Mouse (Mus musculus) kidney, postnatal 36 days (tissue): ENCODE measurements around the gene Ccdc71.

Experiments
- DNase-seq, 2 experiments: peaks; one replicate each; pipeline ENCODE4 v3.0.0; 2021 to 2022; ENCODE audit warnings: mixed read lengths in 2 of 2

The Ccdc71 gene

DNA sequence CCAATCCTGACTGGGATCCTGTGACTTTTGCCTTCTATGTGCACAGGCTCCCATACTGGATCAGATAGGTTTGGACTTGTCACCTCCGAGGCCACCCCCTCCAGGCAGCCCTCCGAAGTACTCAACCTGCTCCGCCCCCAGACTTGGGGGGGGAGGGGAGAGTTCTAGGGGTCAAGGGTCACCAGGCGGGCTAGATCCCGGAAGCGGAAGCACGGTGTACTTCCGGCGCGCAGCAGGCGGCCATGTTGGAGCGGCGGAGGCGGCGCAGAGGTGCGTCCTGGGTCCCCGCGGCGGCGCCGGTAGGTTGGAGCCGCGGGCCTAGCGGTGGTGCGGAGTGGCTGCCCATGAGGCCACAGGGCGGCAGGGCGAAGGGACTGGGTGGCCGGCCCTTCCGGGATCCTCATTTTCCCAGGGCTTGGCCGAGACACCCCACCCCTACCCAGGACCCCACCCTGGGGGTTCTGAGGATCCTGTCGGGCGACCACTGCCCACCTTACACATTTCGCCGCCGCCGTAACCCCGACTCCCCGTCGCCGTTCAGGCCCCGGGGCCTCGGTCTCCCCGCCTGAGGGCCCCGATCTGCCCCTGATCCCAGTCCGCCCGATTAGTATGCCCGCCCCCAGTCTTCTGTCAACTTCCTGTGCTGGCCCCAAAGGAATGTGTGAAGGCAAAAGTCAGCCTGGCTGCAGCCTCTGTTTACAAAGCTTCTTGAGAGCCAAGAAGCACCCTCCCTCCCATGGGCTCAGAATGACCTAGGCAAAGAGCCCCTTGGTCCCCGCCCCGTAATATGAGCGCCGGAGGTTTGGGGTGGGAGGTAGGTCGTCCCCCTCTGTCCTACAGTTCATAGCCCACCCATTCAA, at the start of gene Ccdc71:
TSS of gene Ccdc71 (plus strand) at position 209 of the 860 bp plus-strand sequence.
- peak; percentile 88 to 92 for DNase-seq

DNA sequence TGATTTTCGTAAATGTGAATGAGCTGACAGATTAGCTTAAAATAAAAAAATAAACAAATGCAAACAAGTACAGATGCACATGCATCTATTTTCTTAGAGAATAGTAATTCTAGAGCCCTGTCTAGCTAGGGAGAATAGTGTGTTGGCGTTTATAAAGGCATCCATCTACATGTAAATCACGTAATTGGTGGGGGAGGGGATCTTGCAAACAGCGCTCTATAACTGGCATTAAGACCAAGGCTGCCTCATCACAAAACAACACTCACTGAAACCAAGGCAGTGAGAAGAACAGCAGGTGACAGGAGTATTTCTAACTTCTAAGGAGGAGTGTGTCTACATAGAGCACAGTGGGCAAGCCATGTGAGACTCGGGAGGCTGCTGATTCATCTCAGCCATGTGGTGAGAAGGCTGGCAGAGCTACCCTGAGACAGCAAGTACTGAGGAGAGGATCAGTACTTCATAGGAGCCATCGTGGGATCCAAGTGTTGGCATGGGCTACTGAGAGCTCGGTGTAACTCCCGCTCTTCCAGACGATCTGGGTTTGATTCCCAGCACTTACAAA, 48.9 kb upstream of the Ccdc71 start:
- no peak for DNase-seq

DNA sequence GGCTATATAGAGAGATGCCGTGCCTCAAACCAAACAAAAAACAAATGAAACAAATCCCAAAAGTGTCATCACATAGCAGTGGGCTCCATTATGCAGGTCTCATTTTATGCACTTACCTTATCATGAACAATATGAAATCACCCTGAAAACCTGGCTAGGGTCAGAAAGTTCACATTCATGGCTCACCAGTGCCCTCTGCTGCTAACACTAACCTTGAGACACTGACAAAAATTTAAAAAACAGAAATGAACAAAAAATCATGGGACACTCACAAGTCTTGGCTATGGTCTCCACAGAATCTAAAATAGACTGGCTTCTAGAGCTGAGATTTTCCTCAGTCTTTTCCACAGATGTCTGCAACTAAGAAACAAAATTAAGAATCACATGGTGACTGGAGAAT, 48.1 kb upstream of the Ccdc71 start:
- DNase-seq, result peak; percentile 42 to 76

DNA sequence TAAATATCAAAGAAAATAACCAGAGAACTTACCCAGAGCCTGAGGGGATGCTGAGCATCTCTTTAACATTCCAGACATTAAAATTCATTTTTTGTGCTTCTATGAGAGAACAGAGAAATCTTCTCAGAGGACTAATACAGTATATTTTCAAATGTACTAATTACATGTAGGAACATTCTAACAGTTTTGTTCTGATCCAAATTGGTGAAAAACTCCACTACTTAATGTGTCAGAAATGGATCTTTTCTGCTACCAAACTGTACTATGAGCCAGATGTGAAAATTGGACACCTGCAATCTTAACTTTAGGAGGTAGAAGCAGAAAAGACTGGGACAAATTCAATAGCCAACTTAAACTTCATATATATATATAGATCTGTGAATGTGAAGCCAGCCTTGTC, 31.9 kb upstream of the Ccdc71 start, which contains the start of gene Ccdc36:
TSS of gene Ccdc36 (minus strand) at position 101 of the 400 bp plus-strand sequence.
- DNase-seq, result no peak

DNA sequence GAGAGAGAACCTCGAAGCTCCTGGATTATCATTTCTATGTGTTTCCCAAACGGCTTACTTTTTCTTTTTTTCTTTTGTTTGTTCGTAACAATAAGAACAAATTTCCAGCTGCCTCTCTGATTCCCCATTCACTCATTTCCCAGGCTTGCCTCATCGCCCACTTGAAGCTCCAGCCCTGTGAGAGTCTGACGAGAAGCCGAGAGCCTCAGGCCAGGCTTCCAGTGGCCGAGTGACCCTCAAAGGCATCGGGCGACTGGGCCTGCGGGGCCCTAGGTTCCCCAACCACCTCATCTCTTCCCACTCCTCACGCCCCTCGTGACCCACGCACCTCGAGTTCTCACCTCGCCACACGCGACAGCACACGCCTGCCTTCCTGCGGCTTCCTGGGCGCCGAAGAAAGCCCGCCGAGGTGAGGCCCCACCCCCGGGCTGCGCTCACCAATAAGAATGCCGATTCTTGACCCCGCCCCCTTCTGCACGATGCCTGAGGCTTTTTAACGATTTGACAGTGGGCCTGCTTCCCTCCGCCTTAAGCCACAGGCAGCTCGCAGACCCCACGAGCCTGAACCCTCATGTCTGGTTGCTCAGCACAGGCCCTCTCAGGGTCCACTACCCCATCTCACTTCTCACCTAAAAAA, 28.8 kb upstream of the Ccdc71 start:
- DNase-seq, result peak in 1 of 2 experiments; percentile 31

DNA sequence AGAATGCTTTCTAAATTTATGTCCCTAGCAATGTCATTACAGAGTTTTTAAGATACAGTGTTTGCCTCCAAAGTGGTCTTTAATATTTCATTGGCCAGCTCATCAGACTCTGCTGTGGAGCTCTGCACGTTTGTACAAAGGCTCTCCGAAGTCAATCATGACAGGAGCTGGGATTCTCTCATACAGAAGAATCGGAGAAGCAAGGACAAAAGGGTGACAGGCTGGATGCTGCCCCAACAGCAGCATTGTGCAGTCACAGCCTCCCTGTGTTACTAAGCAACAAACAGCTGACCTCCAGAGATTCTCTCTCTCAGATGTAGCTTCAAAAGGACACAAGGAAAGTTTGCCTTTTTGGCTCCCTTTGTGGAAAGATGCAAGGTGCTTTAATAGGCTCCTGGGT, 24.1 kb upstream of the Ccdc71 start, which contains the start of gene BC048562:
TSS of gene BC048562 (plus strand) at position 301 of the 400 bp plus-strand sequence.
- no peak for DNase-seq

DNA sequence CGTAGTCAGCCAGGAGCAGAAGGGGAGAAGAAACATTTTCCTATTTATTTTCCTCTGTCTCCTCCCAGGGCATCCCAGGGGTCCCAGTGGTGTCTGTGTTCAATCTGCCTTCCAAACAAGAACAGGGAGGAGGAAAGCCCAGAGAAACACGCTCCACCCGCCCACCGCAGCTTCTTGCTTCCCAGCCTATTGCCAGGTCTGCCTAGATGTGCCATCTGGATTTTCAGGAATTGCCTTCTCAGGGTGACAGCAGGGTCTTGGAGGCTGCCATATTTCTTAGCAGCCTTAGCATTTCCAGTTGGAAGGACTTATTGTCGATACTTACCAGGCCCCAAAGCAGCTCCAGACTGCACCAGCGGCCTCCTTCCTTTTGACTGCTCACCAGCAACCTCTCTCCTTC, 21.2 kb upstream of the Ccdc71 start:
- no peak for DNase-seq

DNA sequence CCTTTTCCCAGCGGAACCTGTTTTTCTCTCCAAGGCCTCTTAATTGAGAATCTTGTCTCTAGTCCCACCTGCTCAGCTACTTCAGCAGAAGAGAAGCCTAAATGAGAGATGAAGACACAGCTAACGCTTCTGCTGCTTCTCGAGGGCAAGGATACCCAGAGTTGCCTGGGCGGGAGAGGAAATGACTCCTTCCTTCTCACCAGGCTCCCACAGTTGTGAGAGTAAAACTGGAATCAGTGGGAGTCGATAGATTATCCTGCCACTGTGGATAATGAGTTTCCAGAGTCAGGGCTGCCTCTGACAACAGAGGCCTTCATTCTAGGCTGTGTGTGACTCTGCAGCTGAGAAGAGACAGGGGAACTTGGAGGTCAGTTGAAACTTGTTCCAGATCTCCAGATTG, 19.8 kb upstream of the Ccdc71 start:
- no peak for DNase-seq

DNA sequence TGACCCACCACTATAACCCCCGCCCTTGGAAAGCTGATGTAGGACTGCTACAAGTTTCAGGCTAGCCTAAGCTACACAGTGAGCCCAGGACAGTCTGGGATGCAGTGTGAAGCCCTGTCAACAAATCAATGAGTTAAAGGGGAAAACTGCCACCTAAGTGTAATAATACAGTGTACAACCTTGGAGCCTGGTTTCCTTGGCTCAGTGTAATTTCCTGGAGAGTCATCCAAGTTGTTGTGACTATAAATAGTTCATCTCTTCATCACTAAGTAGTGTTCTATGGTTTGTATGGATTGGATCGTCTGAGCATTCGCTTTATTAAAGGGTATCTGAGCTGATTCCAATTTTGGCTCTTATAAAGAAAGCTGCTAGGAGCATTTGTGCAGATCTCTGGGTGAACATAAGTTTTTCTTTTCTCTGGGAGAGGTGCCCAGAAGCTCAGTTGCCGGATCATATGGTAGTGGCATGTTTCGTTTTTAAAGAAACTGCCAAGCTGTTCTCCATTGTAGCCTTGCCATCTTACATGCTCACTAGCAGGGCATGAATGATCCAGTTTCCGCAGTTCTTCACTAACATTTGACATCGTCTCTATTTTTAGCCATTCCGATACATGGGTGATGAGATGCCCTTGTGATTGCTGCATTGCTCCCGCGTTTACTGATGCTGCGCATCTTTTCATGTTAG, 18.9 kb upstream of the Ccdc71 start:
- no peak for DNase-seq

DNA sequence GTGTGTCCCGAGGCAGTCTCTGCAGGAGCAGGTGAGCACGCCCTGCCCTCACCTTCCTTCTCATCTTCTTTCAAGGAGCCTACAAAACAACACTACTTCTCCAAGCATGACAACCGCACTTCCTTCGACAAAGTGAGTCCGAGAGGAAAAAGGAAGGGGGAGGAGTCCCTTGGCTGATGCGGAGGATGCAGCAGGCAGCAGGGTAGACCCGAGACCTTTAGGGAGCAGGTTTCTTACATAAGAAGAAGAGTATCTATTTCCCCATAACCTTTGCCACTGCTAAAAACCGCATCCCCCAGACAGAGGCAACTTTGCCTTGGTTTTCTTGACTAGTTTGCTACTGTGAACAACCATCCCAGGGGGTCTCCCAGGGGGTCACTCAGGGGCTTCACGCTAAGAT, 15.2 kb upstream of the Ccdc71 start:
- DNase-seq, result no peak

DNA sequence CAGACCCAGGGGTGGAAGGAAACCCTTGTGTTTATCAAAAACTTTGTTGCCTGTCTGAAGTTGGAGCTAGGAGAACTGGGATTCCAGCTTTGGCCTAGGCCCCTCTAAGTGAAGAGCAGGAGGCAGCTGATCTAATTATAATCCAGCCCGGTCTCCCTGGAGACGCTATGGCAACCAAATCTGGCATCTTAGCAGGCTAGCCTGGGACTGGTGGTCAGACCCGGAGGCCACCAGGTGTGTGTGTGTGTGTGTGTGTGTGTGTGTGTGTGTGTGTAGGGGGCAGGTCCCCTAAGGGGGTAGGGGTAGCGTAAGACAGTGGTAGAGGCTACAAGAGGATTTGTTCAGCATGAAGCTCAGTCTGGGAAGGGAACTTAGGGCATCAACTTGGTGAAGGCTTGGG, 10.5 kb upstream of the Ccdc71 start:
- DNase-seq, result peak in 1 of 2 experiments; percentile 30

DNA sequence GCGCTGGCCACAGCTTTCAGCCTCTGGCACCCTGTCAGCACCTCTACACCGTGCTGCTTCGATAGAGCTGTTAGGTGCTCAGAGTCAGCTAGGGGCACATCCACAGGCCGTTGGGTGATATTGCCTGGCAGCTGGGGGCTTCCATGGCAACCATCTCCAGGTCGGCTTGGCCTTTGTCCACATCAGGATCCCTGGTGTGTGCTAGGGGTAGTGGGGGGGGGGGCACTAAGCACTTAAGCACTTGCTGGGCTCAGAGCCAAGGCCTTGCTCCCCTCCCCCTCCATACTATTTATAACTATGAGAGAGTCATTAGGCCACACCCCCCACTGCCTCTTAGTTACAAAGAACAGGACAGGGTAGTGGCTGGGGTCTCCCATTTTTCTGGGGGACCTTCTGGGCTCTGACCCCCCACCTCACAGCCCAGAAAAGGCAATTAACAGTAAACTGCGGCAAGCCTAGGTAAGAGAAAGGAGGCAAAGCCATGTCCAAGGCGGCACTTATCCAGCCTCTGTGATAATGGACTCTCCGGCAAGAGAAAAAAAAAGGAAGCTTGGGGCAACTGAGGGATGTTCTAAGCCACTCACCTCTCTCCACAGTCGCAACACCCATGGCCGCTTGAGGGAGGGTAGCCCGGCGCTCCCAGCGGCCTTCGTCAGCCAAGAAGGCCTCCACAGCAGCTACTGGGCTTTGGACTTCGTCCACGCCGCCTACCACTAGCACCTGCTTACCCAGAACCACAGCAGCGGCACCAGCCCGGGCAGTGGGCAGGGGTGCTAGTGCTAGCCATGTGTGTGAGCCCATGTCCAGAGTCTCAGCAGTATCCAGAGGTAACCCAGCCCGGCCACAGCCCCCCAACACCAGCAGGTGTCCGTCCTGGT, 9.8 kb upstream of the Ccdc71 start:
- DNase-seq, result peak; percentile 32 to 55

DNA sequence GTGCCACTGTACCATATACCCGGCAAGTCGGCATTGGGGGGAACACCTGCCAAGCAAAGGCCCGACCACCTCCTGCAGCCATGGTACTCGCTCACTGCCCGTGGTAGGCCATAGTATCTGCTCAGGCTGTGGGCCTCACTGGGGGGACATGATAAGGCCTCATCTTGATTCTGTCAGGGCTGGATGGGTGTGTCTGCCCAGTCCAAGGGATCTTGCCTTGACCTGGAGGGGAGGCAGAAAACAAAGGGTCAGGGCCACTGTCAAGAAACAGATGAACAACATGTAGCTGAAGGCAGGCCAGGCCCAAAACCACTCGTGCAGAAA, 9.2 kb upstream of the Ccdc71 start:
- DNase-seq, result no peak

DNA sequence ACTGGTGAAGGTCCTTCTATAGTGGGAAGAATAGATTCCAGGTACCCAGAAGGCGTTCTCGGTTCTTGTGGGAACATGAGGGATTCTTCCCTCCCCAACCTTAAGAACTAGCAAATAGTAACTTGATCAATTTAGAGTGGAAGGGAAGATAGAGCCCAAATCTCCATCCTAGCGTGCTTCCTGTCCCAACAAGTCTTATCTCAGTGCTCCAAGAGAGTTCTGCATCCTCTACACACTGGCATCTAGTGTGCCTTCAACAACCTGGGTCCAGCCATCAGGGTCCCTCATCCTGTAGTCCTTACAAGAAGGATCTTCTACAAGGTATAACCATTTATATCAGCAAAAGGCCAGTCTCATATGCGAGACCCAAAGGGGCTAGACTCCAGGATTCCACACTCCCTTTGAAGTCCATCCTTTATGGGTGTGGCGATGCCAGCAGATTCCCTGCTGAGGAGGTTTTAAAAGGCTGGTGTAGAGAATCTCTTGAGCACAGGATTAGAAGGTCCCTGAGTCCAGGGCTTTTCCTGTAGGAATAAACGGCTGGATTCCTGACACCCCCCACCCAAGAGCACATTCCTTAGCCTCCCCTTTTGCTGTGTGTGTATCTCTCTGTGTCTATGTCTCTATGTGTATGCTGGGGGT, 8.7 kb upstream of the Ccdc71 start:
- no peak for DNase-seq

DNA sequence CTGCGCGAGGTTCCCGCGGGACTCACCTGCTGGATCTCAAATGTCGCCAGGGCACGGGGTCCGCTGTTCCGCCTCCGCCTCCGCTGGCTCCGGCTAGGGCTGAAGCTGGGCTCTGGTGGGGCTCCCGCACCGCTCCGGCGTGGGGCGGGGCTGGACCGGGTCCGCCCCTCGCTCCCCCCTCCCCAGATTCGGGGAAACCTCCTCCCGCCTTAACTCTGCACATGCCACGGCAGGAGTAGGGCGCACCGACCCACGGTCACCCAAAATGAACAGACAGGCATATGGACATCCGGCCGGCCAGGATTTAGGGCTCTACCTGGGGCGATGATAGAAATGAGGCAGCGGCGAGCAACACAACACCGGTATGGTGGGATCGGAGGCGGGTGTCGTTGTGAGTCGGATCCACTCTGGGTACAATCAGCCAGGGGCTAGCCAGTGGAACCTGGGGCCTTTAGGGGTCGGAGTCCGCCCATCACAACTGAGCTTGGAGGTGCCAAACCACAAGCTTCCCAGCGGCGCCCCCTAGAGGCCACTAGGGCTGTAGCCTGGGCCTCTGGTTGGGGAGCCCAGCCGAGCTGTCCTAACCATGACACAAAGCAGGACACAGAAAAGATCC, 7.9 kb upstream of the Ccdc71 start:
- peak; percentile 86 to 94 for DNase-seq

DNA sequence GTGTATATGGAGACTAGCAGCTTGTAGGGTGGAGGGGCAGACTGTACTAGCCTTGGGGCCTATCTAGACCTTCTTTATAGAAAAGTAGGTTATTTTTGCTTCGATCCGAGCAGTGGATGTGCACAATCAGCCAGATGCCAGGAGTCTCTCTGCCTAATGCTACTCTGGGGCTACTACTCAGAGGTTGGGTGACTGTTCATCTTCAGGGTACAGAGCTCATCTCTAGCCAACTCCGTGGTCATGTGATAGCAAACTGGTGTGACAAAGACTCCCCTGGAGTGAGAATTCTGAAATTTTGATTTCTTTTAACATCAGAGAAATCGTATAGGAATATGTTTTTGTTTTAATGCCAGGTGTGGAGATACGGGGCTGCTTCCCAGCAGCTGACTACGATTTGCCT, 7.4 kb upstream of the Ccdc71 start:
- DNase-seq, result no peak

DNA sequence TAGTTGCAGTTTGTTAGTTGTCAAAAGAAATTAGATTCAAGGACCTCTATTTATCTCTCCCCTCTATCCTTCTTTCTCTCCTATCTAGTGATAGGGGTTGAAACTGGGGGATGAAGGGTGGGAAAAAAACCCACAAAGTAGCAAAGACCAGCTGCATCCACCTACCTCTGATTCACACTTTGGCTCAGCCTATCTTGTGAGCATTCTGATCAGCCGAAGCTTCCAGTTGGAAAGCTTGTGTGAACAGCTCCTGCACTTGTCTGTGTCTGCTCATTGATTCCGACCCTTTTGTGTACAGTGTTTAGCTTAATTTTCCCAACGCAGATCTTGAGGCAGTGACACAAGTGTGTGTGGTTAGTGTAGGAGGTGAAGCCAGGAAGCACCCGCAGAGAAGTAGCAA, 6.9 kb upstream of the Ccdc71 start:
- no peak for DNase-seq

DNA sequence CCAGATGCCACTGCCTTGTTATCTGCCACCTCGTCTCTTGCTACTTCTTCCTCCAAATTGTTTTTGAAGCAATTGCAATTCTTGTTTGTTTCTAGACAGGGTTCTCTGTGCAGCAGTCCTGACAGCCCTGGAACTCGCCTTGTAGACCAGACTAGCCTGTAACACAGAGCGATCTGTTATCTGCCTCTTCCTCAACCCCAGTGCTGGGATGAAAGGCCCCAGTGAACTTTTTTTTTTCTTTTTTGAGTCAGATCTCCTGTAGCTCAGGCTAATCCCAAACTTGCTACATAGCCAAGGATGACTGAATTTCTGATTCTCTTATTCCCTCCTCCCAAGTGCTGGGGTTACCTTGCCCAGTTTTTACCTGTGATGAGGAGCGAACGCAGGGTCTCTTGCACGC, 5.9 kb upstream of the Ccdc71 start:
- DNase-seq, result no peak

DNA sequence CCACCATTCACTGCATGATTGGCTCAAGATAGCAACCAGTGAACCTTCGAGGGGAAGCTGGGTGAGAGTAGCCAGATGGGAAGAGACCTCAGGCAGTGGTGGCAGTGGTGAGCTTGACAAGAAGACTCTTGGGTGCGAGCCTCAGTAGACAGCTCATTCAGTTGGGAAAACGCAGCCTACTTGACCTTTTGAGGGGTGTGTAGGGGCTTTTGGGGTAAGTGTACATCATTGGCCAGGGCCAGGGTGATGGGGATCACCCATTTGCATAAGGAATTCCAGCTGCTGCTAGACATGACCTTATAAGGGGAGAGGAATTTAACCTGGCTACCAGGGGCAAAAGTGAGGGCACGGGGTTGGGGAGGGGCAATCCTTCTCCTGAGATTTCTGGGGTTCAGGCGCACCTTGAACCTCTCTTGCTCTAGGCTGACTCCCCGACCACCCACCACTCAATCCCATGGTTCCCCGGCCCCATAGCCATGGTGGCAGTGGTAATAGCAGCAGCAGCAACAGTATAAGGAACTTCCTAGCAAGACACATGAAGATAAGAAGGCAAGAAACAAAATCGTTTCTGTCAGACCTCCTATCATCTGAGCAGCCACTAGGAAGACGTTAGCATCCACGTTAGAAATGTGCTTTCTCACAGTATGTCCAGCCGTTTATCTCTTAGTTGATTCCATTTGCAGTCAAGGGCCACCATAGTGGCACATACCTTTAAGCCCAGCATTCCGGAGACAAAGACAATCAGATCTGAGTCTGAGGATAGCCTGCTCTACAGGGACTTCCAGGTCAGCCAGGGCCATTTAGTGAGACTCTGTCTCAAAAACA, 4.4 kb upstream of the Ccdc71 start:
- DNase-seq, result no peak

DNA sequence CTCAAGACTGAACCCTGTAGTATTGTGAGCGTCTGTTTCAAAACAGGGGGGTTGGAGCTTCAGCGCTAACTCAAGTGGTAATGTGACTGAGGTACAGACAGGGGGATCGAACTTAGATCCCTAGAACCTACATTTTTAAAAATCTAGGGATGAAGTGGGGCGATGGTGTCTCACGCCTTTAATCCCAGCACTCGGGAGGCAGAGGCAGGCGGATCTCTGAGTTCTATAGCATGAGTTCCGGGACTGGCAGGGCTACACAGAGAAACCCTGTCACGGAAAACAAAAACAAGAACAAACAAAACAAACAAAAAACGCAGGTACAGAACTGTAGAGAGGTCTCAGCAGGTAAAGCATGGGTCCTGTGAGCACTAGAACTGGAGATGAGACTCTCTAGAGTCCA, 3.4 kb upstream of the Ccdc71 start:
- DNase-seq, result no peak

DNA sequence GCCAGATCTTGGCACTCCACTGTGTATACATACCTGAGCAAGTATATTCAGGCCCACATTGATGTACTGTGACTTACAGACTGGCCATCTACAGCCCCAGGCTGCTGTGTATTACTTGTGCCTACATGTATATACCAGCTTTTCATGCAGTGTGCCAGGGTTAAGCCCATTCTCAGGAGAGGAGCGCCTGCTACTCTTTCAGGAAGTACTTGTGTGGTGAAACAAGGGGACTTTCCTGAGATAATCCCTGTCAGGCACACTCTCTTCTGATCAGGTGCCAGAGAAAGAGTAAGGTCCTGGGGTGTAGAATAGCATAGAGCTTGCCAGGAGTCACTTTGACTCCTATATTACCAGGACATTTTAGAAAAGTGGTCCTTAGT, 398 bp upstream of the Ccdc71 start:
- no peak for DNase-seq
